Mouse (Mus musculus) layer of hippocampus, postnatal 25 days (tissue): ENCODE data around the gene Spred2. TPM values are rescaled to one million over a fixed set of nuclear protein-coding genes. Genes with fewer than 3 reads are reported as not detected.
A peak's percentile ranks its signal among the peaks of the same experiment; 100 is the strongest.

Source experiments
- DNase-seq, 2 experiments: peaks; one replicate each; pipeline ENCODE4 v3.0.0; 2022; ENCODE audit warnings: mixed read lengths in 2 of 2, low spot score in 1 of 2; ENCODE audit errors: extremely low spot score in 1 of 2
- total RNA-seq, 2 experiments: library from RNA; stranded (reverse); gene quantifications; 2 replicates each; pipeline ENCODE4 v1.2.3; 2021

Gene Spred2
- 10 to 100 TPM; 86.4 to 97.1 TPM for total RNA-seq

GRCm38 (mm10) chr11:19923888-19924756 lies at the start of gene Spred2:
Spred2 (plus strand) TSS chr11:19924375.
- DNase-seq = peak; percentile 73 to 77

DNA sequence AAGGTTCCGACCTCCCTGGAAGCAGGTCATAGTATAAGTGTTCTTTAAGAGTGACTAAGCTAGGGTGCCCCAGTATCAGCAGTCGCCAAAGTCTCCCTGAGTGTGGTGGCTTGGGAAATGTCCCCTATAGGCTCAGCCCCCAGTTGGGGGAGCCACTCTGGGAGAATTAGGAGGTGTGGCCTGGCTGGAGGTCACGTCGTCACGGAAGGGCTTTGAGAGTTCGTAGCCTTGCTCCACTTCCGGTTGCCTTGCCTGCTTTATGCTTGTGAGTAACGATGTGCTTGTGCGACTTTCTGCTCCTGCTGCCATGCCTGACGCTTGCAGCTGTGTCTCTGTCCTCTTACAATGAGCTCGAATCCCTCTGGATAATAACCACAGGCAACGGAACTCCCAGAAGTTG lies 48.6 kb upstream of the Spred2 start:
- no peak for DNase-seq

GRCm38 (mm10) chr11:19875964-19876363 lies 48.2 kb upstream of the Spred2 start:
- no peak for DNase-seq

DNA sequence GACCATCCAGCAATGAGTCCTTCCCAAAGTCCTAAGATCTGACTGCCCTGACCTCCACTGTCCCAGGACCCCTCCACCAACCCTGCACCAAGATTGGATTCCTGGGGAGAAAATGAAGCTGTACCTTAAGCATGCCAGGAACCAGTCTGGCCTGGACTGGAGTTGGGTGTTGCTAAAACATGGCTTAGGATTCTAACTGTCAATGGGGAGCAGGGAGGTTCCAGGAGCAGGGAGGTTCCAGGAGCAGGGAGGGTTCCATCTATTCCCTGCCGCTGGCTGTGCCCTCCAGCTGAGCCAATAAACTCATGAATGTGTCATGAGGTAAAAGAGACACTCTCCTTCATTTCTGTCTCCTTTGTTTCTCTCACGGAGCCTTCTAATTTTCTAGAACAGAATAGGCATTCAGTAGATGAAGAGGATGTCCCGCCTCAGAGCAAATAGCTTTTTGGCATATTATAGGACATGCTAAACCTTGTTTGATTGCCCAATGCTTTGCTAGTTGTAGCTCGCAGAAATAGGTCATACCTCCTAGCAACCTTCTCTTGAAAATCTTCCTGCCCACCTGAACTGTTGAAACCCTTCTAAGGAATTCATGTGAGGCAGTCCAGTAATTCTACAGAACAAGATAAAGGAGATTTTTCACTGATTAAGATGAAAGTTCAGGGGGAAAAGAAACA lies 46.8 kb upstream of the Spred2 start:
- DNase-seq = no peak

GRCm38 (mm10) chr11:19881342-19881741 lies 42.8 kb upstream of the Spred2 start:
- no peak for DNase-seq

DNA sequence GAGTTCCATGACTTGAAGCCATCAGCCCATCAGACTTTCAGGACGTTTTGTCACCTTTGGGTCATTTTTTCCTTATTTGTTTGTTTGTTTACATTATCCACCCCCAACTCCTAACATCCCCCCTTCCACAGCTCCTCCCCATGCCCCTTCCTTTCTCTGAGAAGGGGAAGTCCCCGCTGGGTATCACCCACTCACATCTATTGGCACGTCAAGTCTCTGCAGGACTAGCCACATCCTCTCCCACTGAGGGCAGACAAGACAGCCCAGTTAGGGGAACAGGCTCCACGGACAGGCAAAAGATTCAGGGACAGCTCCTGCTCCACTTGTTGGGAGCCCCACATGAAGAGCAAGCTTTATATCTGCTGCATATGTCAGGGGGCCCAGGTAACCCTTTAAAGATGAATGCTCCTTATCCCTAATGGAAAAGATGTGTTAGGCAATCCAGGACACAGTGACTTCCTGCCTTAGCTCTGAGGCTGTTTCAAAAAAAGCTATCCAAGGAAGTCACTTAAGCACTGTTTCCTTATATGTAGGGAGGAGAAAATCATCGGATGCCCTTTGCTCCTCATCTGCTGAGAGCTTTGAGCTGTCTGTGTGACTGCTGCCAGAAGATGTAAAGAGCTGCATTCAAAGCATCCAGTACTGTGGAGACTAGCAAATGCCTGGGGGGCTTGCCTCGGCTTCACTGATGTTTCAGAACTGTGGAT lies 33.3 kb upstream of the Spred2 start:
- no peak for DNase-seq

- no peak for DNase-seq
Measured at GRCm38 (mm10) chr11:19893233-19893632, 30.9 kb upstream of the Spred2 start.

DNA sequence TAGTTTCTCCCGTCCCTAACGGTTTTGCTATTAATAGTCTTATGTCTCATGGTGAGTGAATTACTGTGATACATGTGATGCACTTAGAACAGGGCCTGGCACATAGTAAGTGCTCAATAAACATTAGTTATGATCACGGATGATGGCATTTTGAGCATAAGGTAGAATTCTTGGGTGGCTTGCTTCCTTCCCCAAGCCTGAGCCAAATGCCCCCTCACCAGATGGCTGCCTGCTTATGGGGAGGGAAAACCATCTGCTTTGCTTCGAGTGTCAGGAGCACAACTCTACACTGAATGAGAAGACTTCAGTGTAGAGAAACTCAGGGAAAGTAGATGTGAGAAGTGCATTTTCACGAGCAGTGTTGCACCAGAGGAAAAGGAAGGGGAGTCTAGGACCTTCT lies 24.6 kb upstream of the Spred2 start:
- DNase-seq = peak; percentile 45 to 67

DNA sequence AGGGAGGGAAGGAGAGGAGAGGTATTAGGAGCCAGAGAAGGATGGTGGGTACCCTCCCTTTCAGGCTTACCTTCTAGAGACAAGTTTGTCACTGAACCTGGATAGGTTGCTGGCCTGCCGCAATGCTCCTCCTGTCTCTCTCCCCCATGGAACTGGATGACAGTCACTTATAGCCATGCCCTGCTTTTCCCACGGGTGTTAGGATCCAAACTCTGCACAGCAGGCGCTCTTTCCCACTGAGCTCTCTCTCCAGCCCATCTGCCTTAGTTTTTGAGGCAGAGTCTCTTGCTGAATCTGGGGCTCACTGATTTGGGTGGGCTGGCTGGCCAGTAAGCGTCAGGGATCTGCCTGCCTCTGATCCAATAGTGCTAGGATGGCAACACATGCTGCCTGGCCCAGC lies 23.5 kb upstream of the Spred2 start:
- DNase-seq = no peak

- DNase-seq = no peak
Measured at GRCm38 (mm10) chr11:19911216-19911615, 13.0 kb upstream of the Spred2 start.

DNA sequence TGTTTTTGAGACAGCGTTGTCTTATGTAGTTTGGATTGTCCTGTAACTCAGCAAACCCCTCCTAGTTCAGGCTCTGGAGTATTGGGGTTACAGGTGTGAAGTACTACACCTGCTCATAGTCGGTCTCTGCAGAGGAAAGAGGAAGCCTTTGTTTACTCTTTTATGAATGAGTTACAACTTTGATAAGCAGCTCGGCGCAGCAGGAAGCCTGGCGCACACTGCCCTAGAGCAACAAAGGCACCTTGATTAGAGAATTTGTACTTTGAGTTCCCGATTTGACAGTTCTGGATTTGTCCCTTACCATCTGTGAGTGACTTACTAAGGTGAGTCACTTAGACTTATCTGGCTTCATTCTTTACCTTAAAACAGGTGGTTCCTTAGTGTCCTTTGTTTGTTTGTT lies 12.0 kb upstream of the Spred2 start:
- no peak for DNase-seq

GRCm38 (mm10) chr11:19912661-19913060 lies 11.5 kb upstream of the Spred2 start:
- no peak for DNase-seq

- no peak for DNase-seq
Measured at GRCm38 (mm10) chr11:19913761-19914160, 10.4 kb upstream of the Spred2 start.

DNA sequence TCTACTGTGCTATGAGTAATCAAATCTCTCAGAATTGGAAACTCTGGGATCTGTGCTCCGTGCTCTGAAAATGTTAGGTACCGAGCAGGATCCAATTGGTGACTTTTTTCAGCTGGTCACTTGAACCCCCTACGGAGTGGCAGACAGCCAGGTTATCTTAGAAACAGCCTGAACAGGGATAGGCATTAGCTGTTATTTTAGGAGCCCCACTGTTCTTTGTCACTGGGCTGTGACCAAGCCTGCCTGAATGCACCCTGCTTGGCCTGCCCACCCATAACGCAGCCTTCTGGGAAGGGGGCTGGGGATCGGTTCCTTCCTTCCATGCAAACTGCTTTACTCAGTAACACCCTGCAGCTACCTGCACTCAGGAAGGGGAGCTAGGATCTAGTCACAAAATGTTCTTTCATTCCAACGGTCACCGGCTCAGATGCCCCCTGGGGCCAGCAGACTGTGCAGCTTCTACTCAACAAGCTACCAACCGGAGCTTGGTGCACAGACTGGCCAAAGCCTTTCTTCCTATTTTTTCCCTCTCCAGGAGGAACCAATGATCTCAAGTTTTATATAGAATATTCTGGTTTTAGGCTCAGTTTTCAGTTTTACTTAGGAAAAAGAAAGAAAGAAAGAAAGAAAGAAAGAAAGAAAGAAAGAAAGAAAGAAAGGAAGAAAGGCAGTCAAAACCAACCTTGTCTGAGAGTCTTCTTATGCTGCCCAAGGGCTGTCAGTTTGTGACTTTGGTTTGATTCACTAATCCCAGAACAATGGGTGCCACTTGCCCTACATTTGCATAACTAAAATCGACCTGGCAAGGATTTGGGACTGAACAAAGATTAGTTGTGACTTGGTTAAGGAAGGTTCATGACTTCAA lies 6.6 kb upstream of the Spred2 start:
- DNase-seq = no peak

- no peak for DNase-seq
Measured at GRCm38 (mm10) chr11:19918246-19918540, 6.0 kb upstream of the Spred2 start.

DNA sequence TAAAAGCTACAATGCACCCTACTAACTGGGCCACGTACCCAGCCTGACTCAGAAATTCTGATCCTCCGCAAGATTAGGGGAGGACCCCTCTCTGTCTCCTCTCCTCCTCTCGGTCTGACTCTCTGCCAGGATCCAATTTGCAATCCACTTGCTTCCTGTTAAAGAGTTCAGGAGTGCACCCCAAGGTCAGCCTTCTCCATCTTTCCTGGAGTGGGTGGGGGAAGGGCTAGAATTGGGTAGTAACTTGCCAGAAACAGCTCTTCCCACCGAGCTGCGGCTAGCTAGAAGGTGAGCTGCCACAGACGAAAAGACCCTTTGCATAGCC lies 4.8 kb upstream of the Spred2 start:
- DNase-seq = no peak

DNA sequence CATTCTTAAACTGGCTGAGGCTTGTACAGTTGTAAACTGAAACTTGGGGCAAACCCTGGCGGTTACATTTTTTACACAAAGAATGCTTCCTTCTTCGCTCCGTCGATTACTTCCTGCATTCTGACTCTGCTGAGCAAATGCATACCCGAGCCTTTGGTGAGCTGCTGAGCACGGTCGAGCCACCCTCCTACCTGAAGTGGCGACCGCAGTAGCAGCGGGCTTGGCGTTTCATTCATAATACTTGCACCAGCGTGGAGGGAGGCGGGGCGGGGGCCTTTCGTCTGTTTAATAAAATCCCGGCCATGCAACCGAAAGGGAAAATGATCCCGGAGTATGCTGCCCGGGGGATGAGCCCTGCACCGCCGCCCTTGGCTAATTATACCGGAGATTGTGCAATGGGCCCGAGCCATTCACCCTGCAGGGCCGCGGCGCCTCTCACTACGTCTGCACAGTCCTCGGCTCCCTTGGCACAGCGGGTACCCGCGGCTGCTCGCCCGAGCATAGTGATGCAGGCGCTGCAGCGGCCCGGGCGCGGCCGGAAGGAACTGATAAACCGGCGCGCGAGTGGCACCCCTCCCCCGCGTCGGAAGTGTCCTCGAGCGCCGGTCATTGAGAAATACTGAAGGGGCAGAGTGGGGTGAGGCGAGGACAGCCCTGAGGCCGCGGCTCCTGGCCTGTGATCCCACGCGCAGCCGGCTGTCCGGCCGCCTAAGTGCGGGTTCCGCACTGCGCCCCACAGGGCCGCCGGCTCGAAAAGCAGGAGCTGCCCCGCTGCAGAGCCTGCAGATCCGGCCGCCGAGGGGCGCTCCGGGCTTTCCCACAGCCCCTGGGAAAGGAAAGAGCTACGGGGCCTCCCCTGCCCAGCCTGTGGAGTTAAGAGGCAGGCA lies 4.1 kb upstream of the Spred2 start:
- DNase-seq = peak; percentile 77 to 85

- no peak for DNase-seq
Measured at GRCm38 (mm10) chr11:19921723-19922122, 2.5 kb upstream of the Spred2 start.

GRCm38 (mm10) chr11:19922208-19922607 lies 2.0 kb upstream of the Spred2 start:
- DNase-seq = no peak

DNA sequence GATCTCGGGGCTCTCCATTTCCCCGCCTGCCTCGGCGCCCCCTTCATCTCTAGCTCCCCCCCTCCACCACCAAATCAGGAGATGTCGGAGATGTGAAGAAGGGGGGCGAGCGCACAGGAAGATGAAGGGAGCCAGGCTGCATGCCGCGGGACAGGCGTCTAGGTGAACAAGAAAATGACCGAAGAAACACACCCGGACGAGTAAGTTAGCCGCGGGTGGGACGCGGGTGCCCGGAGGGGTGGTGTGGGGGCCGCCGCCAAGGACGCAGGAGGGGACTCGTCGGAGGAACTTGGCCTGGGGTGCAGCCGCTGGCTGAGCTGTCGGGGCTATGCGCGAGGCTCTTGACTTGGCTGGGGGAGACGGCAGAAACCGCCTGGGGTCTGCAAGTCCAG lies 578 bp downstream of the Spred2 start:
- no peak for DNase-seq
